Mouse (Mus musculus) mature B cell (primary cell): ENCODE data around the gene Tpra1.

Source experiments
- in situ Hi-C: fragments of 300-500 bp; cut with MboI; formaldehyde crosslinking; loops from 2 replicates; pipeline ENCODE4 v1.14.3; 2019

Tpra1 gene

DNA sequence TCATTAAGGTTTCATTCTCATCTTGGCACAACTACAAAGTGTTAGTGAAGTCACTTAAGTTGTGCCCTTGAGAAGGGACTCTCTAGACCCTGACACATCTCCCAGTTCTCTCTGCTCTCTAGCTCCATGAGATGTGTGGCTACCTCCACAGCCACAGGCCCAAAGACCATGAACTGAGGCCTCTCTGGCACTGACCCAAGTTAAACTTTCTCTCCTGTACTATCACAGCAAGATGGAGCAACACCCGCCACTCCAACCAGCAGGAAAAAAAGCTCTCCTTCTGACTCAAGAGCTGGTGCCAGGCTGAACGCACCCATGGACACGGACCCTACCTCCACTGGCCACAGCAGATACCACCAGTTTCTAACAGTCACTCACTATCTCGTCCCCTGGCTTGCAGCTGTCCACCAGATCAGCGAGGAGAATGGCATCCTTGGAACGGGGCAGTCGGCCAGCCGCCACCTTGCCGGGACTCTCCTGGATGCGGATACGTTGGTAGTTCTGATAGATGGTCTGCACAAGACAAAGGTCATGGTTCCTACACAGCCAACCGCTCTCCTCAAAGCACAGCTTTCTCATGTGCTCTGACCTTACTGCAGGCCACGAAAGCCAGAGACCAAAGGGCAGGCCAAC, 12.5 kb upstream of the Tpra1 start:
- in situ Hi-C loops, result no loop called here

- in situ Hi-C loops, result no loop called here
Observed at GRCm38 (mm10) chr6:88890832-88891231, 11.2 kb upstream of the Tpra1 start.

- in situ Hi-C loops, result no loop called here
Observed at GRCm38 (mm10) chr6:88893559-88893958, 8.5 kb upstream of the Tpra1 start.

GRCm38 (mm10) chr6:88895943-88896342, 6.1 kb upstream of the Tpra1 start:
- in situ Hi-C loops, result no loop called here

DNA sequence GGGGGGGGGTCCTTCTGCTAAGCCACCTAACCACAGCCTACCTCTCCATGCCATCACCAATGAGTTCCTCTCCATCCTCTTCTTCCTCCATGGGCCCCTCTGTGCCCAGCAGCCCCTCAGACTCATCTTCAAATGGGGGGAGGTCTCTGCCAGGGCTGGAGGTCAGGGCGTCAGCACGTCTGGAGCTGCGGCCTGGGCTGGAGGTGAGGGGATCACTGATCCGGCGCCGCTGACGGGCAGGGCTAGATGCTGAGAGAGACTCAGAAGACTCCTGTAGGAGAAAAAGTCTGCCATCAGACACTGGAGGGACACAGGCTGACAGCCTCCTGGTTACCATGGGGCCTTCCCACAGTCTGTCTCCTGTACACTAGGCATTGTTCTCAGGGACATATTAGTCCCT, 4.8 kb upstream of the Tpra1 start:
- in situ Hi-C loops, result no loop called here

GRCm38 (mm10) chr6:88898534-88899048, 3.5 kb upstream of the Tpra1 start, which contains the start of gene Mcm2:
Mcm2 (minus strand) TSS chr6:88898780.
- in situ Hi-C loops, result no loop called here

DNA sequence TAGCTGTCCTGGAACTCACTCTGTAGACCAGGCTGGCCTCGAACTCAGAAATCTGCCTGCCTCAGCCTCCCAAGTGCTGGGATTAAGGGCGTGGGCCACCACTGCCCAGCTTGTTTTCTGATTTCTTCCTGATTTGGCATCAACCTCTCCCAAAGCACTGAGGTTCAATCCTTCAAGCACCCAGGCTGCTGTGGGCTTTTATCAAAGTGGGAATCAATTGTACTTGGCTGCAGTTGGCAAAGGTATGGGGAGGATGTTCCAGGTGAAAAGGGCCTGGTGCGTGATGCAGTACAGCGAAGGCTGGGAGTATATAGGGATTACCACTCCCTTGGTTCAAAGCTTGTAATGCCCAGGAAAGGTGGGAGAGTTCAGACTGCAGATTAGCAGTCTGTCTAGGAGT, 3.0 kb upstream of the Tpra1 start:
- in situ Hi-C loops, result no loop called here

DNA sequence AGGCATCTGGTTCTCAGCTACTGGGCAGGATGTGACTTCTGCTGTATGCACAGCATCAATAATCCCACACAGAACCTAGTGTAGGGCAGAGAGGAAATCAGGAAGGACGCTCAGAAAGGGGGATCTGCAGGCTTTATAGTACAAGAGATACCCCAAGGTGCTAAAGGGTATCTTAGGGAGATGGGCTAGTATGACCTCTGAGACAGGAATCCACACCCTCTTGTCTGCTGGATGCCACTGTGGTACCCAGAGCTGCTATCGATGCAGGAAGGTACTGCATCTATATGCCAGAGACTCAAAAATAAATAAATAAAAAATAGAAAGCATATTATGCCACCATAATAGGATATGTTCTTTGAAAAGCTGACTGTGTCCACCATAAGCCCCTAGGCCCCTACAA, 2.4 kb upstream of the Tpra1 start:
- in situ Hi-C loops, result no loop called here

GRCm38 (mm10) chr6:88901471-88901870, 580 bp upstream of the Tpra1 start:
- in situ Hi-C loops, result no loop called here

DNA sequence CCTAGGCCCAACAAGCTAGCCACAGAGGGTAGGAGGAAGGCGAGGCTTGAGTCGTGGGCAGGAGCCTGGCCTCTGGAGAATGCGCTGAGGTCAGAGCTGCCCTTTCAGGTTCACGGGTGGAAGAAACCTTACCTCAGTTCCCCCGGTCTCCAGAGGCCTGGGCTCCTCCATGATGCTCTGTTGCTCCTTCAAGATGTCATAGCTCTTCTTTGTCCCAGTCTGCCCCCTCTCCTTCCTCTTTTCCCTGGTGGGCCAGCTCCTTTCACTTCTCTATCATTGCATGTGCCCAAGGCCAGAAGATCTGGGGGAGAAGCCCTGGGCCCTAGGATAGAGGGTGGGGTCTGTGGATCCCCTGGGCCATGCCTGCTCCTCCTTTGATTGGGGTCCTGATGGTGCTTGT, 1.7 kb downstream of the Tpra1 start:
- in situ Hi-C loops, result no loop called here

- in situ Hi-C loops, result no loop called here
Observed at GRCm38 (mm10) chr6:88904456-88904974, 2.5 kb downstream of the Tpra1 start.

DNA sequence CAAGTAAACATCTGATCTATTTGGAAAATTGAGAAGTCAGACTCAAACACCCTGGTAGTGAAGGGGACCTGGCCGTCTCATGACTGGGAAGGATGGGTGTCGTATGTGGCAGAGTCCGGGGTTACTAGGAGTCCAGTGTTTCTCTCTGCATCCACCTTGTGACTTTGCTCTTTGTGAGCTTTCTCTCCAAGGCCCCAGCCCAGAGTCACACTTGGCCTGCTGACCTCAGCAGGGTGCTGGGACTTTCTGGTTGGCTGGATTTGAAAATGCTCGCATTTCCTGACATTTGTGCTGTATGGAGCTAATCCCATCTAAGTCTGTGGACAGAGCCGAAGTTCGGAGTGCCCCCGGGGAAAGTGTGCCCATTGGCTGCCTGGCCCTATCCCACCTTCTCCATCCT, 3.0 kb downstream of the Tpra1 start:
- in situ Hi-C loops, result no loop called here

GRCm38 (mm10) chr6:88906369-88907108, 4.5 kb downstream of the Tpra1 start:
- in situ Hi-C loops, result no loop called here

- in situ Hi-C loops, result no loop called here
Observed at GRCm38 (mm10) chr6:88909151-88909550, 7.1 kb downstream of the Tpra1 start.

- in situ Hi-C loops, result no loop called here
Observed at GRCm38 (mm10) chr6:88913022-88913421, 11.0 kb downstream of the Tpra1 start.

GRCm38 (mm10) chr6:88913440-88913839, 11.4 kb downstream of the Tpra1 start:
- in situ Hi-C loops, result no loop called here

- in situ Hi-C loops, result no loop called here
Observed at GRCm38 (mm10) chr6:88914799-88915198, 12.7 kb downstream of the Tpra1 start.

GRCm38 (mm10) chr6:88915510-88915909, 13.5 kb downstream of the Tpra1 start:
- in situ Hi-C loops, result no loop called here

DNA sequence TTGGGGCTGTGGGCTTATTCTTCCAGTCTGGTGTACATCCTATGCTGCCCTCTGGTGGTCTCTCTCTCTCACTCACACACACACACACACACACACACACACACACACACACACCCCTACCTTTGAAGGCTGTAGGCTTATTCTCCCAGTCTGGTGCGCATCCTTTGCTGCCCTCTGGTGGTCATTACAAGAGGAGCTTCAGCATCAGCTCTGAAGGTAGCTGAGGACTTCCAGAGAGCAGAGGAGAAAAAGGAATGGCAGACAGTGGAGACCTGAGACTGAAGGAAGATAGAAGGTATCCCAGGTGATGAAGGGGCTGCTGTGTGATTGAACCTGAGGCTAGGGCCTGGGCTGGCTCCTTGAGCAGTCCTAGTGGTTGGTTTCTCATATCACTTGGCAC, 14.1 kb downstream of the Tpra1 start:
- in situ Hi-C loops, result no loop called here

DNA sequence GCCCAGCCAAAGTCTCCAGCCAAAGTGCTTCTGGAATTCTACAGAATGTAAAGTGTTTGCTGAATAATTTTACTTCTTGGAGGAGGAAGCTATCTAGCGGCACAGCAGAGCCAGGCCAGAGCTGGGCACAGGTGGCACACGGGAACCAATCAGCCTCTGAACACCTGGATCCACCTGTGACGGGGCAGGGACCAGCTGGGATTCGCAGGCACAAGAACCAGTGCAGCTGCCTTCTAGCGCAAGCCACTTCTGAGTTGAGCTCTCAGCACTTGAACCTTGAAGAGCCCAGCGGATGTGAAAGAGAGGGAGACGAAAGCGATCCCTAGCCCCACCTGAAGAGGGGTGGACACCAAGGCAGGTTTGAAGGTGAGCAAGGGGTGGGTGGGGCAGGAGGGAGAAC, 16.8 kb downstream of the Tpra1 start:
- in situ Hi-C loops, result no loop called here

GRCm38 (mm10) chr6:88924502-88925275, 22.6 kb downstream of the Tpra1 start:
- in situ Hi-C loops, result no loop called here

- in situ Hi-C loops, result no loop called here
Observed at GRCm38 (mm10) chr6:88925640-88926205, 23.7 kb downstream of the Tpra1 start.
